Mouse (Mus musculus): ENCODE results near the gene Scn4a. TPM values are rescaled to one million over a fixed set of nuclear protein-coding genes. Genes with fewer than 3 reads are reported as not detected.

The Scn4a gene
- total and polyA plus RNA-seq, 3 experiments, result 11.9 to 22.8 (median 22.1) TPM

GRCm38 (mm10) chr11:106374559-106374958 lies 21.5 kb upstream of the Scn4a start:
- Histone ChIP-seq H3K36me3 (ENCODE audit: control insufficient read depth, insufficient read depth, low read length) (no peaks in the 10 kb centered on the region; the same call in 1 of the 2 replicates), H3K4me3 (no peak overlapping the region), H3K27ac (no peak overlapping the region; the same call in 1 of the 2 replicates), H3K79me2 (replicated peaks; ENCODE audit: control insufficient read depth, insufficient read depth, low read length) (no peaks in the 10 kb centered on the region), H3K9ac (ENCODE audit: low read depth, low read length) (no peak overlapping the region), H3K27me3 (ENCODE audit: control insufficient read depth, insufficient read depth, low read length) (no peaks in the 10 kb centered on the region), H3K4me1 (ENCODE audit: control insufficient read depth, insufficient read depth, low read length) (peaks cover 3% of the 10 kb centered on the region; the same call in 1 of the 2 replicates)
- no peak for TF ChIP-seq EP300 (IDR thresholded peaks at IDR 0.05; ENCODE audit: insufficient read depth, low read depth, low read length)
- no peak for TF ChIP-seq POLR2A (IDR thresholded peaks at IDR 0.05; ENCODE audit: insufficient read depth, low read depth, low read length)
- TF ChIP-seq CTCF (IDR thresholded peaks at IDR 0.05), result no peak
- intact Hi-C loops (cut with DNase I), result no loop called here
- DNase-seq, result no peak
- WGBS, result 45% methylated on average over 9 of the region's 9 CpGs

DNA sequence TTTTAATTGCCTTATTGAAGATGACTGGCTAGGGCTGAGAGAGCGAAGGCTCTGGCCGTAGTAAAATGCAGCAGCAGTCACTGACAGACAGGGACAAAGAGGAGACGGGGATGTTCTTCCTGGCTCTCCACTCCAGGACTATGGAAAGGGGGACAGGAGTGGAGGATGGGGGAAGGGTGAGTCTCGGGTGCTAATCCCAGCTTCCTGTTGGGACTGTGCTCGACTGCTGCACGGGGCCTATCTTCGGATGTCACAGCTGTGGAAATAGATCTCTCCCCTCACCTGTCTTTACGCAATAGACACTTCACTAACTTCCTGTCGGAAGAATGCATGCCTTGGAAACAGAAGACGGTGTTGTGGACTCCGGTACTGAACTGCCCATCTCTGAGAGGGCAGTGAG lies 20.9 kb upstream of the Scn4a start:
- DNase-seq, result no peak
- TF ChIP-seq CTCF (IDR thresholded peaks at IDR 0.05) (no peak), POLR2A (IDR thresholded peaks at IDR 0.05; ENCODE audit: insufficient read depth, low read depth, low read length) (no peak)
- Histone ChIP-seq H3K27ac (no peak overlapping the region; the same call in 1 of the 2 replicates), H3K4me3 (no peak overlapping the region), H3K36me3 (ENCODE audit: control insufficient read depth, insufficient read depth, low read length) (no peaks in the 10 kb centered on the region; the same call in 1 of the 2 replicates), H3K9ac (ENCODE audit: low read depth, low read length) (no peak overlapping the region), H3K4me1 (ENCODE audit: control insufficient read depth, insufficient read depth, low read length) (peaks cover 3% of the 10 kb centered on the region; the same call in 1 of the 2 replicates), H3K79me2 (replicated peaks; ENCODE audit: control insufficient read depth, insufficient read depth, low read length) (no peaks in the 10 kb centered on the region), H3K27me3 (ENCODE audit: control insufficient read depth, insufficient read depth, low read length) (no peaks in the 10 kb centered on the region)
- intact Hi-C loops (cut with DNase I), result no loop called here
- 38% methylated on average over 11 of the region's 11 CpGs for WGBS

DNA sequence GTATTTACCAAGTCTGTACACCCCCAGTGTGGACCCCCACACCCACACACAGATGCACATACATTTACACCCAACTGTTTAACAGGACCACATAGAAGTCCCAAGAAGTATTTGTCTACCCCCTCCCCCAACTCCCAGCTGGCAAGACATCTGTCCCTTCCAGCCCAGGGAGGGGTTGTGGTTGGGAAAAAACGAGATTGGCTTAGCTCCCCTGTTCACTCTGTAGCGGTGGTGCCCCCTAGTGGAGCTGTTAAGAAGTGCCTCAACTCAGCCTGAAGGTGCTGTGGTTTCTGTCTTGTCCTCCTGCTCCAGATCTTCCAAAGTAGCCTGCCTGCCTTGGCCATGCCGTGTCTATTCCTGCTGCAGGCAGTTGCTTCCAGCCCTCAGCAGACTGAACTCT lies 13.2 kb upstream of the Scn4a start:
- Histone ChIP-seq H3K36me3 (ENCODE audit: control insufficient read depth, insufficient read depth, low read length) (no peaks in the 10 kb centered on the region), H3K4me1 (ENCODE audit: control insufficient read depth, insufficient read depth, low read length) (peaks cover 1% of the 10 kb centered on the region), H3K79me2 (replicated peaks; ENCODE audit: control insufficient read depth, insufficient read depth, low read length) (no peaks in the 10 kb centered on the region), H3K27ac (no peak overlapping the region), H3K4me3 (no peak overlapping the region), H3K9ac (ENCODE audit: low read depth, low read length) (peak overlapping the region; percentile 39; the same call in 1 of the 2 replicates), H3K27me3 (ENCODE audit: control insufficient read depth, insufficient read depth, low read length) (no peaks in the 10 kb centered on the region)
- intact Hi-C loops (cut with DNase I), result loop anchor here (2.0 kb wide), 2 partner anchors 26 to 64 kb away; no protein-coding TSS in a partner anchor
- peak; percentile 67 to 84 for DNase-seq
- peak; percentile 95 for TF ChIP-seq CTCF (IDR thresholded peaks at IDR 0.05)
- TF ChIP-seq EP300 (IDR thresholded peaks at IDR 0.05; ENCODE audit: insufficient read depth, low read depth, low read length), result peak; percentile 82; the same call in 1 of the 2 replicates
- no peak for TF ChIP-seq POLR2A (IDR thresholded peaks at IDR 0.05; ENCODE audit: insufficient read depth, low read depth, low read length)
- 4% methylated on average over 3 of the region's 3 CpGs for WGBS

DNA sequence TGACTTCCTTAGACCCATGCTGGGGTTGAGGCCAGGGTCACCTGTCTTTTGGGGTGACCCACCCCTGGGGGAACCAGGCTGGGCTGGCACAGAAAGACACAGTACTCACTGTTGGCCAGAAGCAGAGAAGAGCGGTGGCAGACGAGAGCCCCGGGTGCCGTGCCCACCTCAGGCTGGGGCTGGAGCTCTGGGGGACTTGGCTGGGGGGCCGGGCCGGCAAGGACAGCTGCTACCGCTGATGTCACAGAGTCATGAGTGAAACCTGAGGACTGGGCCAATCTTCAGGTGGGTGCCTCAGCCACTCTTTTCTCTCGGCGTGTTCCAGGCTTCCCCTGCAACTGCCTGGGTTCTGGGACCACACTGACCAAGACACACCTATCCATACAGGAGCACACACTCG lies 12.3 kb upstream of the Scn4a start, which contains the start of gene Prr29:
Gene Prr29, plus strand, starts transcription at position 107 of the 400 bp plus-strand sequence.
- peak within 1 kb of the TSS; percentile 12; the same call in 1 of the 2 replicates for H3K4me3 ChIP-seq
- peak within 1 kb of the TSS; percentile 65 for H3K27ac ChIP-seq
- no peaks in the 10 kb centered on the region for H3K36me3 ChIP-seq (ENCODE audit: control insufficient read depth, insufficient read depth, low read length)
- H3K4me1 ChIP-seq (ENCODE audit: control insufficient read depth, insufficient read depth, low read length), result peaks cover 1% of the 10 kb centered on the region
- no peak for DNase-seq
- H3K27me3 ChIP-seq (ENCODE audit: control insufficient read depth, insufficient read depth, low read length), result no peaks in the 10 kb centered on the region
- peak within 1 kb of the TSS; percentile 50 for H3K9ac ChIP-seq (ENCODE audit: low read depth, low read length)
- WGBS, result 60% methylated on average over 10 of the region's 10 CpGs
- no peaks in the 10 kb centered on the region for H3K79me2 ChIP-seq (replicated peaks; ENCODE audit: control insufficient read depth, insufficient read depth, low read length)
- intact Hi-C loops (cut with DNase I), result loop anchor here (2.0 kb wide), 1 partner anchor 35 kb away; no protein-coding TSS in a partner anchor
- TF ChIP-seq EP300 (IDR thresholded peaks at IDR 0.05; ENCODE audit: insufficient read depth, low read depth, low read length) (no peak), CTCF (IDR thresholded peaks at IDR 0.05) (no peak), POLR2A (IDR thresholded peaks at IDR 0.05; ENCODE audit: insufficient read depth, low read depth, low read length) (no peak)

DNA sequence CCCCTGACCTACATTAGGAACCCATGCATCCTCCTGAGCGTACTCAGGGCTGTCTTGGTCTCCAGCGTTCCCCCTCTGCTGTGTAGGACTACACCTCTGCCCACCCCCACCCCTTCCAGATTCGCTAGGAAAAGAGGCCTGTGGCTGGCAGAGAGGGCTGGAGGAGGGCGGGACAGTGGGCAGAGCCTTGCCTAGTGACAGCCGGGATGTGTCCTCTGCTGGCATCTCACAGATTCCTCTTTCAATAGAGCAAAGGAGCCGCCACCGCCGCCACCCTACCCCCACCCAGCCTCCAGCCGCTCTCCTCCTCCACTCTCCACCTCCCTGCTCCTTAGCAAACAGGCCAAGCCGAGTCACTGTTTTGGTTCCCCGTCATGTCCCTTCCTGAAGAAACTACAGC lies 11.6 kb upstream of the Scn4a start:
- intact Hi-C loops (cut with DNase I), result loop anchor here (2.0 kb wide), 1 partner anchor 34 kb away; no protein-coding TSS in a partner anchor
- TF ChIP-seq EP300 (IDR thresholded peaks at IDR 0.05; ENCODE audit: insufficient read depth, low read depth, low read length), result 0 out of 2 replicates have a peak, but pooled peaks have one; percentile 17
- no peak for TF ChIP-seq CTCF (IDR thresholded peaks at IDR 0.05)
- peak; percentile 44; the same call in 1 of the 2 replicates for TF ChIP-seq POLR2A (IDR thresholded peaks at IDR 0.05; ENCODE audit: insufficient read depth, low read depth, low read length)
- Histone ChIP-seq H3K79me2 (replicated peaks; ENCODE audit: control insufficient read depth, insufficient read depth, low read length) (no peaks in the 10 kb centered on the region), H3K9ac (ENCODE audit: low read depth, low read length) (peak overlapping the region; percentile 50), H3K4me1 (ENCODE audit: control insufficient read depth, insufficient read depth, low read length) (peaks cover 1% of the 10 kb centered on the region), H3K36me3 (ENCODE audit: control insufficient read depth, insufficient read depth, low read length) (no peaks in the 10 kb centered on the region), H3K27ac (peak overlapping the region; percentile 65), H3K4me3 (no peak overlapping the region), H3K27me3 (ENCODE audit: control insufficient read depth, insufficient read depth, low read length) (no peaks in the 10 kb centered on the region)
- peak; percentile 48 to 52 for DNase-seq
- WGBS, result 22% methylated on average over 11 of the region's 11 CpGs

- WGBS, result 50% methylated on average over 5 of the region's 5 CpGs
- H3K9ac ChIP-seq (ENCODE audit: low read depth, low read length), result no peak overlapping the region
- DNase-seq, result no peak
- H3K36me3 ChIP-seq (ENCODE audit: control insufficient read depth, insufficient read depth, low read length), result no peaks in the 10 kb centered on the region
- TF ChIP-seq EP300 (IDR thresholded peaks at IDR 0.05; ENCODE audit: insufficient read depth, low read depth, low read length), result no peak
- peak; percentile 30 for TF ChIP-seq CTCF (IDR thresholded peaks at IDR 0.05)
- H3K4me1 ChIP-seq (ENCODE audit: control insufficient read depth, insufficient read depth, low read length), result peaks cover 2% of the 10 kb centered on the region; the same call in 1 of the 2 replicates
- no peak overlapping the region for H3K27ac ChIP-seq
- intact Hi-C loops (cut with DNase I), result no loop called here
- H3K79me2 ChIP-seq (replicated peaks; ENCODE audit: control insufficient read depth, insufficient read depth, low read length), result no peaks in the 10 kb centered on the region
- H3K4me3 ChIP-seq, result no peak overlapping the region
- no peaks in the 10 kb centered on the region for H3K27me3 ChIP-seq (ENCODE audit: control insufficient read depth, insufficient read depth, low read length)
These were observed 6.3 kb upstream of the Scn4a start for GRCm38 (mm10) chr11:106359350-106359749.
